Mouse (Mus musculus): ENCODE data around the gene Gm12355. TPM values are rescaled to one million over a fixed set of nuclear protein-coding genes. Genes with fewer than 3 reads are reported as not detected.

The Gm12355 gene
- polyA plus RNA-seq, 1 experiment from 2014 or later, result 0.96 TPM

DNA sequence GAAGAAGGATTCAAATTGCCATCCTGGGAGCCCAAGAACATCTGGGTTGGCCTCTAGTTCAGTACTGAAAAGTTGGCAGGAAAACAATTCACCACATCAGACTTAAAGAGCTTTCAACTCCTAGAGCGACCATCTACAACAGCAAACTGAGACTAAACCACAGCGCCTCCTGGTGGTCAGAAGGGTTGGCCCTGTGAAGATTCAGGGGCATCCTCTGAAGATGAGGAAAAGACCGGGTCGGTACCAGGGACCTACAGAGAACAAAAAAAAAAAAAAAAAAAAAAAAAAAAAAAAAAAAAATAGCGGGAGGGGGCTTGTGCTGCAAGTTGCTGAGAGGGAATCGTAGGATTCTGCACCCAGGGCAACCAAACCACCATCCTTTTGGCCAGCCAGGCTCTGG lies 28.1 kb downstream of the Gm12355 start:
- Histone ChIP-seq H3K4me2 (ENCODE audit: low read depth, low read length, severe bottlenecking) (no peak overlapping the region), H3K9ac (ENCODE audit: low read length) (no peak overlapping the region), H3K27ac (ENCODE audit: low read depth, low read length) (no peak overlapping the region), H3K4me1 (replicated peaks; ENCODE audit: control insufficient read depth, insufficient read depth, low read length) (0 out of 2 replicates have a peak, but pooled peaks cover 3% of the 10 kb centered on the region), H3K9me3 (ENCODE audit: control insufficient read depth, low read length) (no peaks in the 10 kb centered on the region), H3K4me3 (ENCODE audit: low read depth, low read length) (no peak overlapping the region), H3K27me3 (ENCODE audit: control insufficient read depth, insufficient read depth, low read length) (no peaks in the 10 kb centered on the region), H3K36me3 (ENCODE audit: control insufficient read depth, insufficient read depth, low read length) (no peaks in the 10 kb centered on the region)
- DNase-seq (ENCODE audit: low spot score) (peak; percentile 78), ATAC-seq (replicated peaks; ENCODE audit: low FRiP score) (no peak)
- WGBS, result 42% methylated on average over 6 of the region's 6 CpGs

DNA sequence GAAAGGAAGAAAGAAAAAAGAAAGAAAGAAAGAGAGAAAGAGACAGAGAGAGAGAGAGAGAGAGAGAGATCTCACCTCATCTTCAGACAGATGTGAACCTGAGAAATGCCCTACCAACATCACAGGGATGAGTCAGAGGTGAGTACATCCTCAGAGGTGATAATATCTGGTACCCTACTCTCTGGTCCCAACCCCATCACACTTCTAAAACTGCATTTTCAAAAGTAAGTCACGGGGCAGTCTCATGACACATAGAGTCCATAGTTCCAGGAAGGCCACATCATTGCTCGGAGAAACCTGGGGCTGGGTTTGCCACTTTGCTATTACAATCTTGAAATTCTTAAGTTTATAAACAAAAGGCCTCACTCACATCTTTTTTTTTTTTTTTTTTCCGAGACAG lies 29.5 kb downstream of the Gm12355 start:
- H3K9me3 ChIP-seq (ENCODE audit: control insufficient read depth, low read length), result no peaks in the 10 kb centered on the region
- no peak for ATAC-seq (replicated peaks; ENCODE audit: low FRiP score)
- no peaks in the 10 kb centered on the region for H3K36me3 ChIP-seq (ENCODE audit: control insufficient read depth, insufficient read depth, low read length)
- no peaks in the 10 kb centered on the region for H3K4me1 ChIP-seq (replicated peaks; ENCODE audit: control insufficient read depth, insufficient read depth, low read length)
- H3K27ac ChIP-seq (ENCODE audit: low read depth, low read length), result no peak overlapping the region
- DNase-seq (ENCODE audit: low spot score), result no peak
- H3K9ac ChIP-seq (ENCODE audit: low read length), result no peak overlapping the region
- 78% methylated on average over 3 of the region's 3 CpGs for WGBS
- H3K27me3 ChIP-seq (ENCODE audit: control insufficient read depth, insufficient read depth, low read length), result no peaks in the 10 kb centered on the region
- no peak overlapping the region for H3K4me2 ChIP-seq (ENCODE audit: low read depth, low read length, severe bottlenecking)
- H3K4me3 ChIP-seq (ENCODE audit: low read depth, low read length), result no peak overlapping the region

DNA sequence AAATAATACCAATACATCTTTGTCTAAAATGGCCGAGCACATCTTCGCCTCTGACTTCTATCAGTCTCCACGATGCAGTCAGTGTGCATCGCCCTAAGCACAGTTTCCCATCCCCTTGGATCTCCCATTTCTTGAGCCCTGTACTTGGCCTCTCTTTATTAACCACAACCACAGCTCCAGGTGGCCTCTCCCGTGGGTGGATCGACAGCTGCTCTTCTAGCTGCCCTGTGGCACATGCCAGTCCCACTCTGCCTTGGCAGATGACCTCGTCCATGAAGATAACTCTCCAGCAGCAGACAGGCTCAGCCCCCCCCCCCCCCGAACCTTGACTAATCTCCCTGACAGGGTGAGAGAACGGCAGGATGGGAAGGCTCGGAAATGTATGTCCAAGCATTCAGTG lies 30.0 kb downstream of the Gm12355 start:
- no peaks in the 10 kb centered on the region for H3K9me3 ChIP-seq (ENCODE audit: control insufficient read depth, low read length)
- H3K9ac ChIP-seq (ENCODE audit: low read length), result no peak overlapping the region
- no peak overlapping the region for H3K4me2 ChIP-seq (ENCODE audit: low read depth, low read length, severe bottlenecking)
- H3K27ac ChIP-seq (ENCODE audit: low read depth, low read length), result no peak overlapping the region
- no peak for DNase-seq (ENCODE audit: low spot score)
- no peaks in the 10 kb centered on the region for H3K36me3 ChIP-seq (ENCODE audit: control insufficient read depth, insufficient read depth, low read length)
- 84% methylated on average over 10 of the region's 10 CpGs for WGBS
- no peaks in the 10 kb centered on the region for H3K27me3 ChIP-seq (ENCODE audit: control insufficient read depth, insufficient read depth, low read length)
- H3K4me1 ChIP-seq (replicated peaks; ENCODE audit: control insufficient read depth, insufficient read depth, low read length), result no peaks in the 10 kb centered on the region
- H3K4me3 ChIP-seq (ENCODE audit: low read depth, low read length), result no peak overlapping the region
- ATAC-seq (replicated peaks; ENCODE audit: low FRiP score), result no peak

DNA sequence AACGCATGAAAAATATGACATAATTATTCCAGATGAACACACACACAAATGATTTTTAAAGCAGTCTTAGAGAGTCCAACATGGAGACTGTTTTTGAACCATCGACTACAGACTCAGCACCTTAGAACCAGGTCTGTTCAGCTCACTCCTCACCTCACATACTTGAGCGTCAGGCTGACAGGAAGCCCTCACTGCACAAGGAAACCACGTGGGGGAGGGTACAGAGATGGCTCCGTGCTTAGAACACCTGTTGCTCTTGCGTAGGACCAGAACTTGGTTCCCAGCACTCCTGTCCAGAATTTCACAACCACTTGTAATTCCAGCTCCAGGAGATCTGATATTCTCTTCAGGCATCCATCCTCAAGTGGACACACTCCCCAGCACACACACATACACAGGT lies 30.4 kb downstream of the Gm12355 start:
- Histone ChIP-seq H3K9me3 (ENCODE audit: control insufficient read depth, low read length) (no peaks in the 10 kb centered on the region), H3K9ac (ENCODE audit: low read length) (no peak overlapping the region), H3K4me2 (ENCODE audit: low read depth, low read length, severe bottlenecking) (no peak overlapping the region), H3K27me3 (ENCODE audit: control insufficient read depth, insufficient read depth, low read length) (no peaks in the 10 kb centered on the region), H3K4me3 (ENCODE audit: low read depth, low read length) (no peak overlapping the region), H3K36me3 (ENCODE audit: control insufficient read depth, insufficient read depth, low read length) (no peaks in the 10 kb centered on the region), H3K4me1 (replicated peaks; ENCODE audit: control insufficient read depth, insufficient read depth, low read length) (no peaks in the 10 kb centered on the region), H3K27ac (ENCODE audit: low read depth, low read length) (no peak overlapping the region)
- 82% methylated on average over 6 of the region's 6 CpGs for WGBS
- DNase-seq (ENCODE audit: low spot score) (no peak), ATAC-seq (replicated peaks; ENCODE audit: low FRiP score) (no peak)

DNA sequence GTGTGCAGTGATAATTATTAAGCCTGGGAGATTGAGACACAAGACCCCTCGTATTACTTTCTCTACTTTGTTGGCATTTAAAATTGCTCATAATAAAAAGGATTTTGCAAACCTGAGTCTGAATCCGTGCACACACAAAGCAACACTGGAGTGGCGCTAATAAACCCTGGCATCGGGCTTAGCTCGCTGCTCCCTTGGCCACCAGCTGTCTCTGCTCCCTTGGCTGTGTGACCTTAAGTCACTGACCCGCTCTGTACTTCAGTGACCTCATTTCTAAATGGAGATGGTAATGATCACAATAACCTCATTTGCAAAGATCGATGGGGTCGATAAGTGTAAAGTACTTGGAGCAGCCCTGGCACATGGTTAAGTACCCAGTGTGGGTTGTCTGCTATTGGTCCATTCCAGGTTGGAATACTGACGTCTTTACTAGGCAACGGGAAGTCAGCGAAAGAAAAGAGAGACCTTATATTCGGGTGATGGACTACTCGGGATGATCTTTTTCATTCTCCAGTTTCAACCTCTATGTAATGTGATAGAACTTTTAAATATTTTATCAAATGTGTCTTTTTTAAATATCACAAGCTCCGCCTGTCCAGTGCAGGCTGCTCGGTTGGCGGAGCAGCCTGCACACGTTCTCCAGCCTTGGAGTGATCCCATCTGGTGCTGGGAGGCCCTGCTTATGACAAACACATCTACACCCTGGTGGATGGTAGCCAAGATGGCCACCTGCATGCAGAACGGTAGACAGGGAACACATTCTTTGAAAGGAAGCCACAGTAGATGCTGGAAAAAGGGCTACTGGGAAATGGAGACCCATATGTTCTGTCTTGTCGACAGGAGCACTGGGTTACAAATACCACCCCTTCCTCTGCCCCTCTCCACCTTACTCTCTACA lies 34.7 kb downstream of the Gm12355 start:
- DNase-seq (ENCODE audit: low spot score) (no peak), ATAC-seq (replicated peaks; ENCODE audit: low FRiP score) (no peak)
- Histone ChIP-seq H3K9ac (ENCODE audit: low read length) (no peak overlapping the region), H3K27ac (ENCODE audit: low read depth, low read length) (no peak overlapping the region), H3K4me3 (ENCODE audit: low read depth, low read length) (no peak overlapping the region), H3K9me3 (ENCODE audit: control insufficient read depth, low read length) (no peaks in the 10 kb centered on the region), H3K27me3 (ENCODE audit: control insufficient read depth, insufficient read depth, low read length) (no peaks in the 10 kb centered on the region), H3K4me2 (ENCODE audit: low read depth, low read length, severe bottlenecking) (no peak overlapping the region), H3K4me1 (replicated peaks; ENCODE audit: control insufficient read depth, insufficient read depth, low read length) (peaks cover 16% of the 10 kb centered on the region), H3K36me3 (ENCODE audit: control insufficient read depth, insufficient read depth, low read length) (no peaks in the 10 kb centered on the region)
- WGBS, result 78% methylated on average over 19 of the region's 19 CpGs

DNA sequence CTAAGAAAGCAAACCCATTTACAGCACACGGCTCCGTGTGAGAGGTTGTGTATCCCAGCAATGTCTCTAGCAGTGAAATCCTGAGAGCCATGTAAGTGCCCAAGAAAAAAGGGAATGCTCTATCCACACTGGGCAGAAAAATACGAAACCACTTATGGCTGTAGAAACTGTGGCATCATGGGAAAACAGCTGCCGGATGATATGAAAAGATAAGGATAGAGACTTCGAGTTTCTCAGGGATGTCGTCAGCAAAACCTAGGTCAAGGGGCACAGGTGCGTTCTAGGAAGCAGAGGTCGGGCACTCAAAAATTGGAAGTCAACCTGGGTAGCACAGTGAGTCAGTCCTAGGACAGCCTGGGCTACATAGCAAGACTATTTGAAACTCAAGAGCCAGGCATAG lies 36.2 kb downstream of the Gm12355 start:
- Histone ChIP-seq H3K4me3 (ENCODE audit: low read depth, low read length) (no peak overlapping the region), H3K36me3 (ENCODE audit: control insufficient read depth, insufficient read depth, low read length) (no peaks in the 10 kb centered on the region), H3K9ac (ENCODE audit: low read length) (no peak overlapping the region), H3K27ac (ENCODE audit: low read depth, low read length) (no peak overlapping the region), H3K27me3 (ENCODE audit: control insufficient read depth, insufficient read depth, low read length) (no peaks in the 10 kb centered on the region), H3K9me3 (ENCODE audit: control insufficient read depth, low read length) (no peaks in the 10 kb centered on the region), H3K4me2 (ENCODE audit: low read depth, low read length, severe bottlenecking) (no peak overlapping the region), H3K4me1 (replicated peaks; ENCODE audit: control insufficient read depth, insufficient read depth, low read length) (peaks cover 20% of the 10 kb centered on the region)
- DNase-seq (ENCODE audit: low spot score) (no peak), ATAC-seq (replicated peaks; ENCODE audit: low FRiP score) (no peak)
- 90% methylated on average over 8 of the region's 8 CpGs for WGBS

DNA sequence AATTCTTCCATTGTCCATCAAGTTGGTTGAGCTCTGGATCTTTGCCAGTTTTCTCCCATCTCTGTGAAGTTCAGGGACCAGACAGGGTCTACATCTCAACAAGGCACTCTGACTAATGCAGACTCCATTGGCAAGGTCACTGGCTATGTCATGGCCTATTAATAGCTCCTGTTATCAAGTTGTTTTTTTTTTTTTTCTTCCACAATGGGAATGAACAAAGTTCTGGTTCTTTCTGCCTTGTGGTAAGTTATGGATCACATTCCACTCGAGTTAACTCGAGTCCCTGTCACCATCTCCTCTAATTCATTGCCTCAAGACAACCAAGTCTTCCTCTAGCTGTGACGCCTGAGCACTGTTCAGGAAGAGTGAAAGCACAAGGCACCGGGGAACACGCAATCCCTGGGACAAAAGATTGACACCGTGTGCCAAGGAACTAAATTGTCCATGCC lies 36.6 kb downstream of the Gm12355 start:
- WGBS, result 76% methylated on average over 6 of the region's 6 CpGs
- Histone ChIP-seq H3K4me1 (replicated peaks; ENCODE audit: control insufficient read depth, insufficient read depth, low read length) (peaks cover 20% of the 10 kb centered on the region), H3K27ac (ENCODE audit: low read depth, low read length) (no peak overlapping the region), H3K27me3 (ENCODE audit: control insufficient read depth, insufficient read depth, low read length) (no peaks in the 10 kb centered on the region), H3K36me3 (ENCODE audit: control insufficient read depth, insufficient read depth, low read length) (no peaks in the 10 kb centered on the region), H3K9me3 (ENCODE audit: control insufficient read depth, low read length) (no peaks in the 10 kb centered on the region), H3K4me2 (ENCODE audit: low read depth, low read length, severe bottlenecking) (no peak overlapping the region), H3K4me3 (ENCODE audit: low read depth, low read length) (no peak overlapping the region), H3K9ac (ENCODE audit: low read length) (no peak overlapping the region)
- ATAC-seq (replicated peaks; ENCODE audit: low FRiP score), result no peak
- no peak for DNase-seq (ENCODE audit: low spot score)

DNA sequence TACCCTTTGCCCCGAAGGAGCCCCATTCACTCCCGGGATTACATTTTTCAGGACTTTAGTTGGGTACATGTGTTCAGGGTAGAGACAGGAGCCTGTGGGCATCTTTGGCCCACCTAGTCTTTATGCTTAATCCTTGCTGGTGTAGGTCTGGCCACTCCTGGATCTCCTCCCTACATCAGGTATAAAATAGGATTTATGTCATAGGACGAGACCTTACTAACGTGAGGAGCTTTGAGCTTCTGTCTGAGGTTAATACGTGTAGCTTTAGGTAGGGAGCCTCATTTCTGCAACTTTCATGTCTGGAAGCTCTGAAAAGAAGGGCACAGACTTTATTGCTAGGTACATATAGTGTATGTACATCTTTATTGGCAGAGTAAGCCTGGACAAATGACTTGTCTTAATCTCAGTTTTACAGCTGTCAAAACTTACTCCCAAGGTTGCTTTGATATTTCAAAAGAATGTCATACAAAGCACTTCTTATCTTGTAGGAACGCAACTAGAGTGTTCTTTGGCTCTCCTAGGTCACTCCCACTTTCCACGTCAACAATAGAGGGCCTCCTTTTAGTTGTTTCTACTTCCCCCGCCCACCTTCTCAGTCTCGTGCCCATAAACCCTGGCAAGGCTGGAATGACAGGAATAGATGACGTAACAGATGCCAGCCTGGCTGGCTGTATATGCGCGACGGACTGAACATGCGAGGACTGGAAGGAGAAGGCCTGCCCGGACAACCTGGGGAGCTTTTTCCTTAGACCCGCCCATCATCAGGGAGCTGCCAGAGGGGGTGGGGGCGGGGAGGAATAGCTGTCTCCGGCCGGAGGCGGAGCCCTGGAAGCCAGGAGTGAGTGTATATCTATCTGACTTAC lies 37.5 kb downstream of the Gm12355 start:
- Histone ChIP-seq H3K4me3 (ENCODE audit: low read depth, low read length) (peak overlapping the region; percentile 62), H3K27ac (ENCODE audit: low read depth, low read length) (peak overlapping the region; percentile 70; the same call in 1 of the 2 replicates), H3K9ac (ENCODE audit: low read length) (peak overlapping the region; percentile 72), H3K36me3 (ENCODE audit: control insufficient read depth, insufficient read depth, low read length) (no peaks in the 10 kb centered on the region; the same call in 1 of the 2 replicates), H3K9me3 (ENCODE audit: control insufficient read depth, low read length) (no peaks in the 10 kb centered on the region), H3K4me1 (replicated peaks; ENCODE audit: control insufficient read depth, insufficient read depth, low read length) (peaks cover 20% of the 10 kb centered on the region), H3K27me3 (ENCODE audit: control insufficient read depth, insufficient read depth, low read length) (no peaks in the 10 kb centered on the region), H3K4me2 (ENCODE audit: low read depth, low read length, severe bottlenecking) (peak overlapping the region; percentile 70)
- peak; percentile 13; the same call in 1 of the 2 replicates for ATAC-seq (replicated peaks; ENCODE audit: low FRiP score)
- 4% methylated on average over 20 of the region's 20 CpGs for WGBS
- DNase-seq (ENCODE audit: low spot score), result peak; percentile 76
